Mouse (Mus musculus) bone marrow macrophage, adult 2 months (primary cell): ENCODE data around the gene Grm4.

Source experiments
- CTCF ChIP-seq: IDR thresholded peaks from 2 replicates; pipeline ENCODE4 v1.5.1; 2012; ENCODE audit warnings: low read depth, mild to moderate bottlenecking, low read length, moderate library complexity
- POLR2A ChIP-seq: IDR thresholded peaks from 2 replicates; pipeline ENCODE4 v1.6.1; 2012; ENCODE audit warnings: mild to moderate bottlenecking, low read depth, low read length, borderline replicate concordance

DNA sequence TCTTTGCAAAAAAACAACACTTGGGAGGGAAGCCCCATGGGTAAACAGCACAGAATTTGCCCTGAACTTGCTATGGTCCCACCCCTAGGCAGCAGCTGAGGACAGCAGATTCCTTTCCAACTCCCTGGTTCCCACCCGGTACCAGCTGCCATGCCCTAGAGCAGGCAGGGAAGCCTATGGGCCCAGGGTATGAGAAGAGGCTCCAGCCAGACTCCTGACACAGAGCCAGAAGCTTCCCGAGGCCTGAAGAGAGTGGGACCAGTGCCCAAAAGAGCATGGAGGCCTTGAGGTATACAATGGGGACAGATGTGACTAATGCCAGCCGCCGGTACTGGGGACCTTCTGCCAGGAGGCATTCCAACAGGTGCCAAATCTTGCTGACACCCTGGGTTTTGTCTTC lies 114.2 kb downstream of the Grm4 start:
- TF ChIP-seq CTCF = no peak
- TF ChIP-seq POLR2A = no peak
